Mouse (Mus musculus) cerebellum, adult 2 months (tissue): Measurements from ENCODE around the gene Tbc1d5. TPM values are rescaled to one million over a fixed set of nuclear protein-coding genes. Genes with fewer than 3 reads are reported as not detected.
A peak's percentile ranks its signal among the peaks of the same experiment; 100 is the strongest.

Experiments used
- DNase-seq, 2 experiments: peaks; one replicate each; pipeline ENCODE4 v3.0.0; 2021
- H3K27ac ChIP-seq: fragments of 200-500 bp; 2 replicates; pipeline ENCODE4 v1.5.1; 2012; ENCODE audit warnings: low read length, control low read depth, inconsistent platforms; ENCODE audit not compliant: insufficient read depth
- H3K27me3 ChIP-seq: fragments of 200-500 bp; 2 replicates; pipeline ENCODE4 v1.6.1; 2012; ENCODE audit warnings: inconsistent platforms, mild to moderate bottlenecking, low read length, moderate library complexity; ENCODE audit not compliant: control insufficient read depth, insufficient read depth
- H3K4me1 ChIP-seq: fragments of 200-500 bp; 2 replicates; pipeline ENCODE4 v1.6.1; 2011; ENCODE audit warnings: low read length; ENCODE audit not compliant: control insufficient read depth, insufficient read depth
- H3K4me3 ChIP-seq: fragments of 200-500 bp; replicated peaks from 2 replicates; pipeline ENCODE3; 2011; ENCODE audit warnings: mild to moderate bottlenecking, low read depth, low read length, control low read depth; ENCODE audit not compliant: insufficient read depth
- CTCF ChIP-seq: fragments of 200-500 bp; IDR thresholded peaks from 2 replicates; pipeline ENCODE4 v1.5.1; 2011; ENCODE audit warnings: low read depth, mild to moderate bottlenecking, control low read depth, low read length, moderate library complexity, borderline replicate concordance; ENCODE audit not compliant: insufficient read depth
- POLR2A ChIP-seq: fragments of 200-500 bp; IDR thresholded peaks from 2 replicates; pipeline ENCODE4 v1.6.1; 2011; ENCODE audit warnings: low read length, control low read depth, borderline replicate concordance; ENCODE audit not compliant: insufficient read depth
- WGBS: fragments of 180-500 bp; shearing (Covaris S2); methylation state at CpG from one replicate; pipeline ENCODE4 v1.1.7; 2018; 5-methylcytosine and 5-hydroxymethylcytosine counted together
- polyA plus RNA-seq: library from polyadenylated mRNA; depleted of rRNA; stranded (reverse); fragments of >200 nt; gene quantifications from 2 replicates; pipeline ENCODE4 v1.2.3, GENCODE M21; 2012

Tbc1d5 gene
- polyA plus RNA-seq, 1 experiment, result 19.6 TPM

DNA sequence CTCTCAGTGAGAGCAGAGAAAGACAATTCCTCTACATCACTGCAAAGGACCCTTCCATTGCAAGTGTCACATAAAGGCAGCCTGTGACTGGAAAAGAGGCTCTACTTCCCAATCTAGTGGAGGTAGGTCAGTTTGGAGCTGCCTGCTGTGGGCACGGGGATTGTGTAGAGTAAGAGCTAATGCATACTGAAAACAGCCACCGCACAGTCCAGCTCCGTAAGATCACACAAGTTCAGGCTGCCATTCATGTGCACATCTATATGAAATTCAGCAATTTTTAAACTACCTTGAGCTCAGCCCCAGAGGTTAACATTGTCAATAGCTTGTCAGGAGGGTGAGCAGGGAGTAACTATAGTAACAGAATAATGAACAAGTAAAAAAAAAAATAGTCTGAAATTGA, 426.4 kb downstream of the Tbc1d5 start:
- no peak overlapping the region for H3K27ac ChIP-seq
- no peaks in the 10 kb centered on the region for H3K27me3 ChIP-seq
- 96% methylated on average over 3 of the region's 3 CpGs for WGBS
- peaks cover 7% of the 10 kb centered on the region; the same call in 1 of the 2 replicates for H3K4me1 ChIP-seq
- DNase-seq, result no peak
- no peak for TF ChIP-seq CTCF
- no peak overlapping the region for H3K4me3 ChIP-seq

DNA sequence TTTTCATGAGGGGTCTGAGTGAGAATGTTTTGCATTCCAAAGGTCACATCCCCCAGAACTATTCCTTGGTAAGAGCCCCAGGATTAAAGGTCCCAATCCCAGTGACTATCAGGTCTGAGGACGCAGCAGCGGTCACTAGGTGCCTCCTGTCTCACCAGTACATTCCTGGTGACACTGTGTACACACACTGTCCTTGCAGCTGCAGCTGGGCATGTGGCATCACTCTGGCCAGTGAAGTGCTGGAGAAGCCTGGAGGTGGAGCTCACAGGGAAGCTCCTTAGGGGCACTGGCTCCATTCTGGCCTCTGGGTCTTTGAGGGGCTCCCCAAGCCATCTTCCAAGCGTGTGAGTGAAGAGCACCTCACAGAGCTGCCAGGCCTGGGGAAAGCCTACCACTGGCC, 427.2 kb downstream of the Tbc1d5 start:
- H3K4me3 ChIP-seq, result no peak overlapping the region
- peaks cover 7% of the 10 kb centered on the region; the same call in 1 of the 2 replicates for H3K4me1 ChIP-seq
- TF ChIP-seq CTCF (no peak), POLR2A (no peak)
- 100% methylated on average over 3 of the region's 3 CpGs for WGBS
- no peak overlapping the region for H3K27ac ChIP-seq
- no peaks in the 10 kb centered on the region for H3K27me3 ChIP-seq
- DNase-seq, result no peak

DNA sequence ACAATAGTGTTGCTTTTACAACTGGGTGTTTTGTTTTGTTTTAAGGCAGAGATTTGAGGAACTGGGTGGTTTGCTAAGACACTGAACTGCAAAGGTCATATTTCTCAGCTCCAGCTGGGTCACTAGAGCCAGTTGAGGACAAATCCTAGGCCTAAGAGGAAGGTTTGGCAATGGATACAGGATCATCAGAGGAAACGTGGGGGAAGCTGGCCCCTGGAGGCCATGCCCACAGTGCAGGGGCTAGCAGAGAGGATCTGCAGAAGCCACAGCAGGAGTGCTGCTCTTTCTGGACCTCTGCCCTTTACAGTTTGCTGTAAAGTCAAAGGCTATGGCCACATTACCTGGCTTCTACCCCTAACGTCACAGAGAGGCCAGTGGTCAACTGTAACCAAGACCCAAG, 428.3 kb downstream of the Tbc1d5 start:
- Histone ChIP-seq H3K4me3 (no peak overlapping the region), H3K27ac (no peak overlapping the region), H3K27me3 (no peaks in the 10 kb centered on the region), H3K4me1 (peaks cover 7% of the 10 kb centered on the region; the same call in 1 of the 2 replicates)
- DNase-seq, result no peak
- TF ChIP-seq CTCF (no peak), POLR2A (no peak)
- WGBS, result 48% methylated on average over 2 of the region's 2 CpGs

DNA sequence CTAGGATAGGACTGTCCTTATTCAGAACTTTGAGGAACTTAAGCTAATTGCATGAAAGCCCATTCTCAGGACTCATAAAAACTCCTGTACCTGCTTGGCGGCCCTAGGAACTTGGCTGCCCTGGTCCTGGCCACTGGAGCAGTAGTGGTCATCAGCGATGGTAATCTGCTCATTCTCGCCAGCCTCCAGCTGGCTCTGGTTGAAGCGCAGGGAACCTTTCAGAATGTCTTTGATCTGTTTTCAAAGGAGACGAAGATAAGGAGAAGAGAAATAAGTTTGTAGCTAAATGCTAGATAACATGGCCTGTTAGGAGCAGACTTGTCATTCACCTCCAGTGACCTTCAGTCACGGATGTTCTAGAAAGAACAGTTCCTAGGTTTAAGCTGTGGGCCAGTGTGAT, 437.8 kb downstream of the Tbc1d5 start:
- Histone ChIP-seq H3K4me3 (no peak overlapping the region), H3K4me1 (peaks cover 13% of the 10 kb centered on the region), H3K27me3 (no peaks in the 10 kb centered on the region), H3K27ac (no peak overlapping the region)
- WGBS, result 88% methylated on average over 6 of the region's 6 CpGs
- no peak for TF ChIP-seq POLR2A
- no peak for TF ChIP-seq CTCF
- DNase-seq, result no peak

DNA sequence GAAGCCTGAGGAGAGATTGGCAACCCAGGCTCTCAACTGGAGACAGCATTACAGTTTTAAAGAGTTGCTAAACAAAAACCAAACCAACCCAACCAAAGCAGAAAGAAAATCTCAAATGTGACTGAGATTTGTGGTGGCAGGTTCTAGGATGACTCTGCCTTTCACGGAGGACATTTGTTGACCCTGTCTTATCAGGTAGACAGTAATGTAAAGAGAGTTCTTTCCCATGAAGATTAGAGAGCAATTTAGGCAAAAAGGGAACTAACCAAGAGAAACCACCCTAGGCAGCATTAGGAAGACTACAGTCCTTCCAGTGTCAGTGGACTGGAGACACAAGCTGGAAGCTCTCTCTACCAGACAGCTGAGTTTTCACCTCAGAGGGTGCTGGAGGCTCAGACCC, 438.3 kb downstream of the Tbc1d5 start:
- 100% methylated on average over 1 of the region's 1 CpGs for WGBS
- Histone ChIP-seq H3K27ac (no peak overlapping the region), H3K27me3 (no peaks in the 10 kb centered on the region), H3K4me3 (no peak overlapping the region), H3K4me1 (peaks cover 19% of the 10 kb centered on the region)
- DNase-seq, result no peak
- TF ChIP-seq POLR2A (no peak), CTCF (no peak)

DNA sequence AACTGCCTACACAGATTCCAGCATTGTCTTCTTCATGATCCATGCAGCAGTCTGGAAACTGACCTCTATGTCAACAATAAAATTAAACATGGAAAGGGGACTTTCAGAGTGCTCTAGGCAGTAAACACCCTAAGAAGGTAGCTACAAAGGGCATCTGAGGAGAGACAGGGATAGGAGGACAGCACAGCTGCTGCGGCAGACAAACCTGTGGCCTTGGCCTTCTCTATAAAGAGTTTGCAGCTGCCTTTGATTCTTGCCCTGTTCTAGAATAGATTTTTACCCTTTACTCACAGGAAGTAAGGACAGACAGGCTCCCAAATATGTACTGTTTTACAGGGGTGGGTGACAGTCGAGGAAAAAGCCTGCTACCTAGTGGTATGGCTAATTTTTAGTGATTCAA, 440.7 kb downstream of the Tbc1d5 start:
- 96% methylated on average over 2 of the region's 2 CpGs for WGBS
- no peak for DNase-seq
- Histone ChIP-seq H3K27ac (no peak overlapping the region), H3K4me1 (peaks cover 23% of the 10 kb centered on the region), H3K4me3 (no peak overlapping the region), H3K27me3 (no peaks in the 10 kb centered on the region)
- TF ChIP-seq CTCF (no peak), POLR2A (no peak)

DNA sequence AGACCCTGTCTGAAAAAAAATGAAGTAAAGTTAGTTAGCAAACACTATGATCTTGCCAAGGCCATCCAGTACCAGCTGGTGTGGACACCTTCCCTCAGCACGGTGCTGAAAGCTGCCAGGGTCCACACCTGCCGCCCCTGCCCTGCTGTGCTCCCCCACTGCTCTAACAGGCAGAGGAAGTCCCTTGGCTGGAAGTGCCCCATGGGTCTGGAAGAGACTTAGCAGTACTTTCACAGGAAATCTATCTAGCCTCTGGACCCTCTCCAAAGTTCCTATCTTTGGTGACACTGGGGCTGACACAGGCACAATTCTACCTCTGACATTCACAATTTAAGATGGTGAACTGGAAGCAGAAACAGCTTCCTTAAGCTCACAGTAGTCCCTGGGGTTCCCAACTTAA, 442.1 kb downstream of the Tbc1d5 start:
- TF ChIP-seq CTCF (no peak), POLR2A (no peak)
- no peak overlapping the region for H3K27ac ChIP-seq
- DNase-seq, result peak in 1 of 2 experiments; percentile 31
- H3K4me1 ChIP-seq, result peaks cover 27% of the 10 kb centered on the region
- H3K27me3 ChIP-seq, result no peaks in the 10 kb centered on the region
- no peak overlapping the region for H3K4me3 ChIP-seq
- WGBS, result 26% methylated on average over 2 of the region's 2 CpGs

DNA sequence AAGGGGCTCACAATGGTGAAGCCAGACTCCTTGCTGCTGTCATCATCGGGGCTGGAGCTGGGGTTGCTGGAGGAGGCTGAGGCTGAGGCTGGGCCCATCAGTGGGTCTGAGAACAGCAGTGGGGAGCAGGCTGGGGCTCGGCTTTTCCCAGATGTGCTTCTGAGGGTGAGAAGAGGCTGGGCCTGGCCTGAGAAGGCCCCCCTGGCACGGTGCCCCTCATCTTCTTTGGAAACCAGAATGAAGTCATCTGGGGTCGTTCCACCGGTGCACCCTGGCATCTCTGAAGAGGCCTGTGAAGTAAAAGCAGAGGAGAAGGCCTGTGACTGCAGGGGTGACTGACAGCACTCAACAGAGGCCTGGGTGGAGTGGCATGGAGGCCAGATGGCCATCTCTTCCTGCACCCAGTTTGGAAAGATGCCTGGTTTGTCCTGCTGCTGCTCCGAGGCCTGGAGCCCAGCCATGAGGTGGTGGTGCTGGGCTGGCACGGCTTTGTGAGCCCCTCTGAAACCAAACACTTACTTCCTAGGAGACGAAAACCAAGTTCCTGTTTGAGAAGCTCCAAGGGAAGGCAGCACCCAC, 443.1 kb downstream of the Tbc1d5 start:
- WGBS, result 27% methylated on average over 8 of the region's 8 CpGs
- H3K27ac ChIP-seq, result no peak overlapping the region
- DNase-seq, result peak in 1 of 2 experiments; percentile 53

More for the DNA sequence above, 443.1 kb downstream of the Tbc1d5 start:
- no peak for TF ChIP-seq POLR2A
- no peak for TF ChIP-seq CTCF
- Histone ChIP-seq H3K4me1 (peaks cover 27% of the 10 kb centered on the region), H3K4me3 (no peak overlapping the region), H3K27me3 (no peaks in the 10 kb centered on the region)
